Mouse (Mus musculus) CD4-positive, CD25-positive, alpha-beta regulatory T cell, adult 4 months (primary cell): ENCODE data around the gene Cct2. TPM values are rescaled to one million over a fixed set of nuclear protein-coding genes. Genes with fewer than 3 reads are reported as not detected.
"Not testable (repeated sequence)": the region's sequence is repeated elsewhere in the genome, so short reads cannot be mapped to it uniquely, and the experiment has no call there.

Experiments
- ATAC-seq: one replicate; pipeline ENCODE4 v1.8.0; 2017
- polyA plus RNA-seq, 2 experiments: library from polyadenylated mRNA; unstranded; fragments of 100-300 nt; shearing (Covaris generic); gene quantifications; one replicate each; pipeline ENCODE4 v1.2.1; 2017

The Cct2 gene
- polyA plus RNA-seq, 2 experiments from 2014 or later, result 185 to 226 TPM

DNA sequence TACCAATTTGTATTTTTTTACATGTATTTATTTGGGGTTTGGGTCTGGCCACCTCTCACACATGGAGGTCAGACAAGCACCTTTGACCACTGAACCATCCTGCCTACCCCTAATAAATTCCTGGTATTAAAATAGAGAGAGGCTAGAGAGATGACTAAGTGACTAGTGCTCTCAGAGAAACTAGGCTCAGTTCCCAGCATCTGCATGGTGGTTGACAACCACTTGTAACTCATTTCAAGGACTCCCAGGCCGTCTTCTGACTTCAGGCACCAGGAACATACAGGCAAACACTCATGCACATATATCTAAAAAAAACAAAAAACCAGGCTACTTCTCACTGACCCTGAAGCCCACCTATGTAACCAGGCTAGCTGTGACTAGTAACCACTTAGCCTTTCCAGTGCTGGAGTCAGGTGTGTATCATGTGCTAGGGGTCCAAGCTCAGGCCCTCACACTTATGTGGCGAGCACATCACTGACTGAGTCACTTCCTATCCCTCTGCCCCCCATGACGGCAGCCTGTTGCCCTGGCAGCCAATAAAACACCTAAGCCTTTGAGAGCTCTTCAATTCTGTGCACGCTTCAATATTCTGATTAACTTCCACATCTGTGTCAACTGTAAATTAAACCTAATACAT lies 13.5 kb downstream of the Cct2 start:
- no peak for ATAC-seq

DNA sequence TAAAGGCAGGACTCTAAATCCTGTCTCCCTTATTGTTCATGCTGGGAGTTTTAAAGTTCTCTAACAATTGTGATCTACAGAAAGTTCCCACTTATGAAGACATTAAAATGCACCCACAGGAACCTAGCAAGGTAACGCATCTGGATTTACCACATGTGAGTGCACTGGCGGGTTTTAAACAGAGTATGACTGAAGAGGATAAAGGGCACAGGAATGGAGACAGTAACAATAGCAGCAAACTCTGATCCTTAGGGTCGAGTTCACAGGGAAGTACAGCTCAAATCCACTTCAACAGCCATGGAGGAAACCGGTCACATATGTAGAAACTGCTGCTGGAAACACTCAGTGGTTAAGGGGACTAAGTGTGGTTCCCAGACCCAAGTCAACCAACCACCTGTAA lies 14.4 kb downstream of the Cct2 start:
- ATAC-seq, result no peak

DNA sequence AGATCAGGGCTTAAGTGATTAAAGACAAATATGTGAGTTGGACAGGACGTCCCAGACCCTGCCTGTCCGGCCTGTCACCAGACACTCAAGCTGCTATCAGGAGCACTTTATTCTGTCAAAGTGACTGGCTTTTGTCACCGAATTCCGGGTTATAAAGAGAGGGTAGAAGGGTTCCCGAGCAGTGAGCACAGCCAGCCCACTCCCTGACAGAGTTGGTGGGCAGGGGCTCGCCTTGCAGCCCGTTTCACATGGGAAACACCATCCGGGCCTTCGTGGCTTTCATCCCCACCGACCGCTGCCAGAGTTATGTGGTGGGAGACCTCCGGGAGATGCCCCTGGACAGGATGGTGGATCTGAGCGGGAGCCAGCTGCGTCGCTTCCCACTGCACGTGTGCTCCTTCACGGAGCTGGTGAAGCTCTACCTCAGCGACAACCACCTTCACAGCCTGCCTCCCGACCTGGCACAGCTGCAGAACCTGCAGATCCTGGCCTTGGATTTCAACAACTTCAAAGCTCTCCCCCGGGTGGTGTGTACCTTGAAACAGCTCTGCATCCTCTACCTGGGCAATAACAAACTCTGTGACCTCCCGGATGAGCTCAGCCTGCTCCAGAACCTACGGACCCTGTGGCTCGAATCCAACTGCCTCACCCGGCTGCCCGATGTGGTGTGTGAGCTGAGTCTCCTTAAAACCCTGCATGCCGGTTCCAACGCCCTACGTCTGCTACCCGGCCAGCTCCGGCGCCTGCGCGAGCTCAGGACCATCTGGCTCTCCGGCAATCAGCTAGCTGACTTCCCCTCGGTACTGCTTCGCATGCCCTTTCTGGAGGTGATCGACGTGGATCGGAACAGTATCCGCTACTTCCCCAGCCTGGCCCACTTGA lies 18.2 kb downstream of the Cct2 start, which contains the start of gene Lrrc10:
TSS of gene Lrrc10 (plus strand) at position 167 of the 882 bp plus-strand sequence.
- no peak for ATAC-seq

DNA sequence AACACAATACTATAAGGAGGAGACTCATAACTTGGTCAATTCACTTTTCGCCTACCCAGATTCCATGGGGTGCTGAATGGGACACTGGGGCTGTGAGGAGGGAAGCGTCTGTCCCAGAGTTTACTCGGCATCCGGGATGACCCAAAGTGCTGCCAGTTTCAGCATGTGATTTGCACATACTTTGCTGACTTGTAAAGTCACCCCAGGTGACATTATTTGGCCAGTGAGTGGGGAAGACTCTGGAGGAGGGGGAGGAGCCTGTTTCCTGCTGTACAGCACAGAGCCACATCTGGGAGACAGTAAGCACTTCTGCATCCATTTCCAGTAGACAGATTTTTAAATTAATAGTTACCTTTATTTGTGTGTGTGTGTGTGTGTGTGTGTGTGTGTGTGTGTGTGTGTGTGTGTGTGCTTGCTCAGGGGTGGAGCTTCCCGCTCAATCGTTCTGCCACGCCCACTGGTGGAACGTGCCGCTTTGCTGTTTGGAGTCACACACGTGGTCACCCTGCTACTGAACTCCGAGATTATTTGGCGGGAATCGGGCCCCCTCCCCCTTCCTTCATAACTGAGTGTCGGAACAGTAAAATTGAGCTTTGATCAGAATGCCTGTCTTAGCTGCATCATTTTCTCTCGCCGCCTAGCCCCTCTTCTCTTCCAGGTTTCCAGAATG lies 20.0 kb downstream of the Cct2 start:
- not testable (repeated sequence) for ATAC-seq

DNA sequence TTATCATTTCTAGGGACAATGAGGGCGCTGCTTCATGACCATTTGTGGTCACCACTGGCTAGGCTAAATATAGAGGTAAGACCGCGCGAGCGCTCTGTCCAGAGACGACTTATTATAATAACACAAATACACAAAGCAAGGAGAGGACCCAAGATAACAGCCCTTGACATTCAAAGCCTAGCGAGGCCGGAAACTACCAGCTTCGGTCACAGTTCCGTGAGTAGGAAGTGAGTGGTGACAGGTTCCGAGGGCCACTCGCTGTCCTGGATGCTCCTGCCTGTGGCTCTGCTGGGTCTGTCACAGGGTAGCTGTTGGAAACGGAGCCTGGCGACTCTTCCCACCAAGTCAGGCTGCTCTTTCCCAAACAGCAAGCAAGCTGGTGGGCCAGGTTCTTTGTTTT lies 21.3 kb downstream of the Cct2 start:
- no peak for ATAC-seq

DNA sequence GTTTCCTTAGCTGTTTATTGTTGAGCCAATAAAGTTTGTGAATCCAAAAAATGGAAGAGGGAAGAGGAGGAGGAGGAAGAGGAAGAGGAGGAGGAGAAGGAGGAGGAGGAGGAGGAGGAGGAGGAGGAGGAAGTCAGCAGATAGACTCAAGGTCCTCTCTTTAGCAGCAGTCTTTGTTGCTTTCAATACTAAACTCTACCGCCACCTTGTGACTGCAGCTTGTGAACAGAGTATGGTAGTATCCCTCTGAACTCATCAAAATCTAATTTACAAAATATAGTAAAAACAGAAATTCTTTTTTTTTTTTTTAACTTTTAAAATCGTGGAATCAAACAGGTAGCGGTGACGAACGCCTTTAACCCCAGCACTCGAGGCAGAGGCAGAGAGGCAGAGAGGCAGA lies 23.3 kb downstream of the Cct2 start:
- ATAC-seq, result no peak

DNA sequence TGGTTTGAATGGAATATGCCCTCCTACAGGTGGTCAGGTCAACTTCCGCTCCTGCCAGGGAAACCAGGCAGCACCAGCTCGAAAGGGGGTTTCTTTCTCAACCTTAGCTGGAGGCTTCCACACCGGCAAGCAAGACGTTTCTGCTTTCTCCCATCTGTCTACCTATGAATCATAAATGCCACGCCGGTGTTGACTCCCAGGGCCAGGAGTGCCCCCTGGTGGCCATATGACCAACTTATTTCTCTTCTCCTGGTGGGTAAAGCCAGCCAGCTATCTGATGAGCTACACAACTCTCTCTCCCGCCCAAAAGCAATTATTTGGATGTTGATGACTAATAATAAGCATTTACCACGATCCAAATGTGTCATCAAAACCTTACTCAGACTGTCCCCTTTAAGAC lies 29.8 kb downstream of the Cct2 start:
- peak; percentile 81 for ATAC-seq

DNA sequence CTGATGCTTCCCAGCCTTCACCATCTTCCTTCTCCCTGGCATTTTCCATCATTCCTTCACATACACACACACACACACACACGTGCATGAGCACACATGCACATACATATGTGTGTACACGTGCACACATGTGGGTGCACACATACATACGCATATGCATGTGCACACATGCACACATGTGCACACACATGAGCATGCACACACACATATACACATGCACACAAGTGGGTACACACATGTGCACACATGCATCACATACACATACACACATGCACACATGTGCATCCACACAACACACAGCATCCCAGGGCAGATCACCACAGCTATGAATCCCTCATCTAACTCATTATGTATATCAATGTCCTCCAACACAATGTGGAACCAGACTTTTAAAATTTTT lies 32.5 kb downstream of the Cct2 start:
- ATAC-seq, result no peak

DNA sequence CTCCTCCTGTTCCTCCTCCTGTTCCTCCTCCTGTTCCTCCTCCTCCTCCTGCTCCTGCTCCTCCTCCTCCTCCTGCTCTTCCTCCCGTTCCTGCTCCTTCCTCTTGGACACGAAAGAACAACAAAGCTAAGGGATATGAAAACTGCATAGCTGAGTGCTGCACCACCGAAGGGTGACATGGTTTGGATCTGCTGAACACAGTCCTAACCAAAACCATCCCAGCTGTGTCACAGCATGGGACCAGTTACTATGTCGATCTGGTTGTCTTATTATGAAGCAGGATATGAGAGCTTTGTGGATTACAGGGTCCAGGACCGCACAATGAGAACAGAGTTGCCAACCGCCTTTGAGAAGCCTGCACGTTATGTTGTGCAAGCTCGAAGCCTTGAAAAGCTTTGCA lies 37.4 kb downstream of the Cct2 start:
- ATAC-seq, result no peak

DNA sequence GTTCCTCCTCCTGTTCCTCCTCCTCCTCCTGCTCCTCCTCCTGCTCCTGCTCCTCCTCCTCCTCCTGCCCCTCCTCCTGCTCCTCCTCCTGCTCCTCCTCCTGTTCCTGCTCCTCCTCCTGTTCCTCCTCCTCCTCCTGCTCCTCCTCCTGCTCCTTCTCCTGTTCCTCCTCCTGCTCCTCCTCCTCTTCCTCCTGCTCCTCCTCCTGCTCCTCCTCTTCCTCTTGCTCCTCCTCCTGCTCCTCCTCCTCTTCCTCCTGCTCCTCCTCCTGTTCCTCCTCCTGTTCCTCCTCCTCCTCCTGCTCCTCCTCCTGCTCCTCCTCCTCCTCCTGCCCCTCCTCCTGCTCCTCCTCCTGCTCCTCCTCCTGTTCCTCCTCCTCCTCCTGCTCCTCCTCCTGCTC lies 37.8 kb downstream of the Cct2 start:
- ATAC-seq, result not testable (repeated sequence)

DNA sequence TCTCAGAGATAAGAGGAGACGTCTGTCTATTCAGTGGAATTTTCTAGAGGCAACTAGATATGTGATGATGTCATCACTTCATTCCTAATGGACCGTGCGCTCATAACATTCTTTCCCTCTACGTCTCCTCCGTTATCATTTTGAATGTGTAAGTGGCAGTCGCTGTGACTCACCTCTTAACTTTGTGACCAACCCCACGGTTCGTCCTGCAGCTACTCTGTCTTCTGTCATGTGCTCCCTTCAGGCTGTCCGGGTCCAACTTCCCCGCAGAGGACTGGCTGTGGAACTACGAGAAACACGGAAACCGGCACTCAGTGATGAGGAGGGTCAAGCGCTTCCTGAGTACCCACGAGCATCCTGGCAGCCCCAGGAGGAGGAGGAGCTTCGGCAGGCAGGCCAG lies 39.9 kb downstream of the Cct2 start:
- no peak for ATAC-seq

DNA sequence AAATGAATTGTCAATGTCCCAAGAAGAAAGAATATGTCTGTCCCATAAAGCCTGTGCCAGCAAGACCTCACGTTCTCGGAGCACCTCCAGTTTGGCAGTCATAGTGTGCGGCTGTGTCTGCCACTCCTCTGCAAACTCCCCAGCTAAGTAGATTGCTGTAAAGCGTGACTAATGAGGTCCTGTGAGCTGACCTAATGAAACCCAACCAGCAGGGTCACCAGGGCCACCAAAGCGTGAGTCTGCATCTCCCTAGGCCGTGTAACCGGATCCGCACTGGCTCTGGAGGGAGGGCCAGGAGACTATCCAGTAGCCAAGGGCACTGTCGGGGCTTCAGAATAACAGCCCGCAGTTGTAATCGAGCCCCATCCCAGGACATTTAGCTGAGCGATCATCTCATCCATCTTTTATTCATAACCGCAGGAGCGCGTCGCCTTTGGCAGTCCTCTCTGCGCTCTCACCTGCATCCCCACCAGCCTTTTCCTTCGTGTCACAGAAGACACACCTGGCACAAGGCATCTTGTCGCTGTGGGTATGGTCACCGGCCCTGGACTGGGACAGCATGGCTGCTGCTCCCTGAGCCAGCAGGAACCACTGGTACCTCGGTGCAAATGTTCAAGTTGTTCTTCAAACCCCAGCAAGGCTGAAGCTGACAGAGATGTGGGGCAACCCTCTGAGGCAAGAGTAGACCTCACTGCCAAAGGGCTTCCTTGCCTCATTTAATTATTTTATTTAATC lies 42.4 kb downstream of the Cct2 start:
- no peak for ATAC-seq

DNA sequence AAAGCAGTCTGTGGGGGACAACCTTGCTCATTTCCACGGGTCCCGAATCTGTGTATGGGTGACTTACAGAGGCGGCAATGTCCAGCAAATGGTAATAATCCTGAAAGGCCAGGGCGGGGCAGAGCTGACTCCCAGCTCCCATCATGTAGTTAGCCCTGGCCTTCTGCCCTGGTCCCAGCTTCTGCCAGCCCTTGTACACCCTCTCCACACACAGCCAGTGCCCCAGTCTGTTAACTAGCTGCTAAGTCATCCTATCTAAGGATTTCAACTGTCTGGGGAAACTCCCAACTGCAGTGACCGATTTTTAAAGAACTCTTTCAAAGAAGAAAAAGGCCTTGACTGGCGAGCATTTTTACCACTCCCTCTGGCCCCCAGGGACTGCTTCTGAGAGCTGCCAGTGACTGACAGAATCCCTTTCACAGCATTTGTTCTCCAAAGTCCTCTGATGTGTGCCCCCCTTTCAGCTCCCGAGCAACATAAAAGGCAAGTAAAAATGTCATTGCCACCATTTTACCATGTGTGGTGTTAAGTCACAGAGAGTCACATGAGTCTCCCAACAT lies 45.3 kb downstream of the Cct2 start:
- ATAC-seq, result no peak

DNA sequence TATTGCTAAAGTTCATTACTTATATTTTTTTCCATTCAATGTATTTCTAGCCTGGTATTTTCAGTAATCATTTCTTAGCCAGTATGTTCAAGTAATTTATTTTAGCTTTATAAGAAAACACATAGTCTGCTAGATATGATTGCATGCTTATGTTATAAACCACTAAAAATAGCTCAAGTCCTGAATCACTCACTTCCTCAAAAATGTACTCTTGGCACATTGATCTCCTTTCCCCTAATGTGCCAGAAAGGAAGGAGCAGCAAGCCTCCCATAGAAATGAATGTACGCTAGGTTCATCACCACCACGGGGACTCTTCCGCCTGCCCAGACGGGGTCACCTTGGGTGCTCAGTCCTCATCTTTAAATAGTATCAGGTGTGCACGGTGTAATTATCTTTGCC lies 49.0 kb downstream of the Cct2 start:
- ATAC-seq, result no peak

DNA sequence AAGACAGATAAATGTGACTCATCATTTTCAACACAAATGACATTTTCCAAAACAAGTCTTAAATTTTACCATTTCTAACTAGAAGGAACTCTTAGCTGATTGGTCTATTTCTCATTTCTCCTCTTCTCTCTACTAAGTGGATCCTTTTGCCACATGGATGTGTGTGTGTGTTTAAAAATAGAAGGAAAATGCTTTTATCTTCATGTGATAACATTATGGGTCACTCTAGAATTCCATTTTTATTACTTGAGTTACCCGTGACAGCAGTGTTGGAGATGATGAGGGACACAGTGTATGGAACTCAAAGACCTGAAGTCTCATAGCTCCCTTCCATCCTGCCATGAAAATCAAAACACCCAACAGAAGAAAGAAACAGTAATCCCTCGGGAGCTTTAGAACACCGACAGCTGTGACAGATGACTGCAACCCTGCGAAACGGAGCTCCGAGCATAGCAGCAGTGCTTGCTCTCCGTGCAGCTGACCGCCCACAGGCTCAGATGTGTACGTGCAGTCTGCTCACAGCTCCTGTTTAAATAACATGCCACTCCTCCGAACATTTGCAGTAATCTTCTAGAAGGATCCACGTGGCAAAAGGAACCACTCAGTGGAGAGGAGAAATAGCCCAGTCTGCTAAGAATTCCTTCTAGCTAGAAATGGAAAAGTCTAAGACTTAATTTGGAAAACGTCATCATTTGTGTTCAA lies 49.8 kb downstream of the Cct2 start:
- no peak for ATAC-seq

DNA sequence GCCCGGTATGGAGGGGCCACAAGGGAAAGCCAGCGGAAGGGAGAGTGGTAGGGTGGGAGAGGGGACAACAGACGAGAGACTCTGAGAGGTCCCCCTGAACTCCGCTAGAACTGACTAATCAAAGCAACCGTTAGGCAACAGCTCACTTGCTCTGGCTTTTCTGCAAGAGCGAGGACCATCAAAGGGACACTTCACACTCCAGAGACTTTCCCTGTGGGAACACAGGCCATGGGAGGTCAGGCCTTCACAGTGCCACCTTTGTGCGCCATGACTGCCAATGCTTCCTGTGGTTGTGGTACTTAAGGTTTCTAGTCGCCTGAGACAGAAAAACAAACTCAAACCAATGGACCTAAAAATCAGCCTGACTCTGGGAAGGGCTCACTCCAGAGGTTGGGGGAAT lies 52.6 kb downstream of the Cct2 start:
- no peak for ATAC-seq

DNA sequence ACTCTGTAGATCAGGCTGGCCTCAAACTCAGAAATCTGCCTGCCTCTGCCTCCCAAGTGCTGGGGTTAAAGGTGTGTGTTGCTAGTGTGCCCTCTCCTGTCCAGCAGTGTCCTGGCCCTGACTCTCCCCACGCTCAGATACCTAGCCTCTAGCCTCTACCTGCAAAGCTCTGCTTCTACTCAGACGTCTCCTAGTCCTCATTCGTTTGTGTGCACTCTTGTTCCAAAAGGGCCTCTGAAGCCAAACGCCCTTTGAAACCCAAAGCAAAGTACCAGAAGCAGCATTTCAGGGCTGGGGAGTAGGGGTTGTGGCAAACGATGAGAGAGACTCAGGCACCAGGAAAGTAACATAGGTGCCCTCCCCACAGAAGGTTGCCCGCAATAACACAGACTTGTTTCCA lies 53.9 kb downstream of the Cct2 start:
- no peak for ATAC-seq

DNA sequence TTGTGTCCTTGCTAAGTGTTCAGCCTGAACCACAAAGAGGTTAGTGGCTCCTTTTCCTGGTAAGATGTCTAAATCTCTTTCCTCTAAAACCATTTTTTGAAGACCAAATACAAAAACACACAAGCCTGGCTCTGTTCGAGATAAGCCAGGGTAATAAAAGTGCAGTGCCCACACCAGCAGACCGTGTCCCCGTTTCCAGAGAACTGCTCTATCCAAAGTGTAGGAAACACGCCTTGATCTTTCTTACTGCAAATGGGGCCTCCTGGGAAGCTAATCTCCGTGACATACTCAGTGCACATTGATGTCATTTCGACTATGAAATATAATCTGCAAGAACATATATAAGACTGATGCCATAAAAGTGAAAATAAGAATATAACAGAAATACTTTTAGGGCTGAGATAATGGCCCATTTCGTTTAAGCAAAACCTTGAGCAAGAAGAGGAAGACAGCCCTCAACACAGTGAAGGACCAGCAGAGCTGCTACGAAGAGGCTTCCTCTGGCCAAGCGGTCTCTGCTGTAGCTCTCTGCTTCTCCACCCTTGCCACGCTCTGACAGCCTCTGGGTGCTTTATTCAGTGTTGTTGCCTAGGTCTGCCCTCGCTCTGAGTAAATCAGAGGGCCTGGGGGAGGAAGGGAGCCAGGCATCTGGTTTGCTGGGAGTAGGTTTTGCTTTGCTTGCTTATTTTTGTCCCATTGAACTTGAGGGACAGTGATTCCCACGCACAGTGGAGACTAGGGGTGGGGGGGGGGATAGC lies 57.7 kb downstream of the Cct2 start:
- ATAC-seq, result no peak

DNA sequence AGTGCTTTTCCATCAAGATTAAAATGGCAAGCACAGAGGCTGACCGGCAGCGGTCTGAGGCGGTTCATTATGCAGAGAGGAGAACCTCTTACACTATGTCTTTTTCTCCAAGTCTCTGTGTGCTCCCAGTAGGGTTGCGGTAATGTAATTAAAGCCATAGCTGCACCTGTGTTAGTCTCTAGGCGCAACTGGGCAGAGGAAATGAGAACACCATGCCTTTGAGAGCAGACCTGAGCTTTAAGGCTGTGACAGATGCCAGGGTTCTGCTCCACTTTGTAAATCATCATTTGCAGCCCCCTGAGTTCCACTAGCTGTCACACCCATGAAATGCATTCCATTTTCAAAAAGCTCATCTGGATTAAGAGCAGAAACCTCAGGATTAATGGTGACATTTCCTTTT lies 58.9 kb downstream of the Cct2 start:
- ATAC-seq, result no peak
